Mouse (Mus musculus): Measurements from ENCODE around the gene Vgf. TPM values are rescaled to one million over a fixed set of nuclear protein-coding genes. Genes with fewer than 3 reads are reported as not detected.

Gene Vgf
- polyA plus RNA-seq, 1 experiment, result 0.08 TPM

DNA sequence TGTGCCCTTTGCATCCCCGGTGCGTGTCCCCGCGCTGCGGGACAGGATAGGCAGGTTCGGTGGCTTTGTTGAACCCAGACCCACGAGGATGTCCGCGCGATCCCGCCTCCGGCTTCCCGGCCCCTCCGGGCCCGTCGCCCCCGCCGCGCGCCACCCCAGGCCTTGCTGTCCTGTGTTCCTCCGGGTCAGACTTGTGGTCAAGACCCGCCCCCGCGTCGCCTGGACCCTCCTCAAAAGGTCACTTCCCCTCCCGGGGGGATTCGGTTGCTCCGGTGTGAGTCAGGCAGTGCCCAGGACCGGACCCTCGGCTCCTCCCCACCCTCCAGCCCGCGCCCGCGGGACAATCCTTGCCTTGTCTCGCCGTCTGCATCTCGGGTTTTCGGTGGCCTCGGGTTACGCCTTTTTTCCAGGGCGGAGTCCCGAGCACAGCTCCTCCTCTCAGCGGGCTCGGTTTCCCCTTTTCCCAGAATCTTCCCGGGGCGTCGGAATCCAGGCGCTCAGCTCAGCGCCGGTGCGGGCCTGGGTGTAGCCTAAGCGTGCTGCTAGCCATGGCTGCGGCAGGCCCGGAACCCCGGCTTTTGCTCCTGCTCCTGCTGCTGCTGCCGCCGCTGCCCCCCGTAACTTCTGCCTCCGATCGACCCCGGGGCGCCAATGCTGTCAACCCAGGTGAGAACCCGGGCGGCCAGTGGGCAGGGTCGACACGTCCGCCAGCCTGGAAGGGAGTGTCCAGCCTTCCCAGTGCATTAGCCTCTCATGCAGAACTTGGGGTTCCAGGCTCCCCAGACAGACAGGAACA, 38.9 kb upstream of the Vgf start:
- H3K4me1 ChIP-seq (ENCODE audit: control insufficient read depth, insufficient read depth, low read length), result peaks cover 4% of the 10 kb centered on the region; the same call in 1 of the 2 replicates
- H3K36me3 ChIP-seq (ENCODE audit: control insufficient read depth, insufficient read depth, low read length), result no peaks in the 10 kb centered on the region
- peak overlapping the region; percentile 88 for H3K4me3 ChIP-seq (ENCODE audit: insufficient read depth, low read depth, low read length)
- no peak for TF ChIP-seq CTCF (conservative IDR thresholded peaks at IDR 0.05; ENCODE audit: insufficient read depth, insufficient read length, low read depth, low read length)
- peak; percentile 4 for TF ChIP-seq POLR2A (IDR thresholded peaks at IDR 0.05; ENCODE audit: low read depth, low read length)
- DNase-seq, result peak; percentile 86
- peak overlapping the region; percentile 21 for H3K27ac ChIP-seq (ENCODE audit: insufficient read depth, low read depth, low read length)
- H3K27me3 ChIP-seq (replicated peaks; ENCODE audit: control insufficient read depth, insufficient read depth, low read length), result no peaks in the 10 kb centered on the region
- WGBS, result under 1% methylated on average over 67 of the region's 67 CpGs

DNA sequence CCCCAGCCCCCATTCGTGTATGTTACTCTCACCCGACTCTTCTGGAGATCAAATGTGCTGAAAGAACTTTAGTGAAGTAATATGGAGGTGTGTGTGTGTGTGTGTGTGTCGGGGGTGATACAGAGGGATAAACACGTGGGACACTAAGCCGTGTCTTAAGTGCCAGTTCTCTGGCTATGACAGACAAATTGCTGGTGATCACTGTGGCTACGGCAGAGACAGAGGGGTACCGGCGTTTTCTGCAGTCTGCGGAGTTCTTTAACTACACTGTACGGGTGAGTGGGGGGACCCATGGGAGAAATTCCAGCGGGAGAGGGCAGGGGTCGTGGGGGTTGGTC, 38.3 kb upstream of the Vgf start, which contains the start of gene Znhit1:
Gene Znhit1, minus strand, starts transcription at position 88 of the 338 bp plus-strand sequence.
- no peaks in the 10 kb centered on the region for H3K36me3 ChIP-seq (ENCODE audit: control insufficient read depth, insufficient read depth, low read length)
- peak within 1 kb of the TSS; percentile 88 for H3K4me3 ChIP-seq (ENCODE audit: insufficient read depth, low read depth, low read length)
- H3K4me1 ChIP-seq (ENCODE audit: control insufficient read depth, insufficient read depth, low read length), result peaks cover 4% of the 10 kb centered on the region; the same call in 1 of the 2 replicates
- TF ChIP-seq CTCF (conservative IDR thresholded peaks at IDR 0.05; ENCODE audit: insufficient read depth, insufficient read length, low read depth, low read length) (no peak), POLR2A (IDR thresholded peaks at IDR 0.05; ENCODE audit: low read depth, low read length) (no peak)
- peak within 1 kb of the TSS; percentile 21 for H3K27ac ChIP-seq (ENCODE audit: insufficient read depth, low read depth, low read length)
- no peaks in the 10 kb centered on the region for H3K27me3 ChIP-seq (replicated peaks; ENCODE audit: control insufficient read depth, insufficient read depth, low read length)
- WGBS, result 7% methylated on average over 12 of the region's 12 CpGs
- no peak for DNase-seq

DNA sequence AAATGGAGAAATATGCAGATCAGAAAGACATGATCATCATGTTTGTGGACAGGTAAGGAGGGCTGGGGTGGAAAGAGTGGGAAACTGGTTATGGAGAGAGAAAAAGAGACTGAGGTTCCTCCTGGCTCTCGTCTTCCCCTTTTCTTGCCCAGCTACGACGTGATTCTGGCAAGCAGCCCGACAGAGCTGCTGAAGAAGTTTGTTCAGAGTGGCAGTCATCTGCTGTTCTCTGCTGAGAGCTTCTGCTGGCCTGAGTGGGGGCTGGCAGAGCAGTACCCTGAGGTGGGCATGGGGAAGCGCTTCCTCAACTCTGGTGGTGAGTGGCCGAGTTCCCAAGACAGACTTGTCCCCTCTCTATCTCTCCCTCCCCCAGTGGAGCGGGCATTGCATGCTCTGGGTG, 37.8 kb upstream of the Vgf start:
- Histone ChIP-seq H3K4me1 (ENCODE audit: control insufficient read depth, insufficient read depth, low read length) (peaks cover 4% of the 10 kb centered on the region; the same call in 1 of the 2 replicates), H3K36me3 (ENCODE audit: control insufficient read depth, insufficient read depth, low read length) (no peaks in the 10 kb centered on the region), H3K27ac (ENCODE audit: insufficient read depth, low read depth, low read length) (no peak overlapping the region), H3K4me3 (ENCODE audit: insufficient read depth, low read depth, low read length) (peak overlapping the region; percentile 88; the same call in 1 of the 2 replicates), H3K27me3 (replicated peaks; ENCODE audit: control insufficient read depth, insufficient read depth, low read length) (no peaks in the 10 kb centered on the region)
- TF ChIP-seq CTCF (conservative IDR thresholded peaks at IDR 0.05; ENCODE audit: insufficient read depth, insufficient read length, low read depth, low read length) (no peak), POLR2A (IDR thresholded peaks at IDR 0.05; ENCODE audit: low read depth, low read length) (no peak)
- DNase-seq, result peak; percentile 25
- 65% methylated on average over 7 of the region's 7 CpGs for WGBS

DNA sequence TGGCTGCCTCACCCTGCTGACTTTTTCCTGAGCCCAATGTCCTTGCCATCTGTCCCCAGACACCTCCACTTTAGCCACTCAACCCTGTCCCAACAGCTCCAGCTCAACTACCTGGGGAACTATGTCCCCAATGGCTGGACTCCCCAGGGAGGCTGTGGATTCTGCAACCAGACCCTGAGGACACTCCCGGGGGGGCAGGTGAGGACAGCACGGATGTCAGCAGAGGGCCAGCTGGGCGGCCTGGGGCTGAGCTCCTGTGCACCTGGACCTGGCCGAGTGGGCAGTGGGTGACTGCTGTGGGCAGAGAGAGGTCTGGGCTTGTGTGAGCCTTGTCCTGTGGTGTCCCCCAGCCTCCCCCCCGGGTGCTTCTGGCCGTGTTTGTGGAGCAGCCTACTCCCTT, 36.4 kb upstream of the Vgf start:
- WGBS, result 83% methylated on average over 6 of the region's 6 CpGs
- no peak for DNase-seq
- no peaks in the 10 kb centered on the region for H3K36me3 ChIP-seq (ENCODE audit: control insufficient read depth, insufficient read depth, low read length)

DNA sequence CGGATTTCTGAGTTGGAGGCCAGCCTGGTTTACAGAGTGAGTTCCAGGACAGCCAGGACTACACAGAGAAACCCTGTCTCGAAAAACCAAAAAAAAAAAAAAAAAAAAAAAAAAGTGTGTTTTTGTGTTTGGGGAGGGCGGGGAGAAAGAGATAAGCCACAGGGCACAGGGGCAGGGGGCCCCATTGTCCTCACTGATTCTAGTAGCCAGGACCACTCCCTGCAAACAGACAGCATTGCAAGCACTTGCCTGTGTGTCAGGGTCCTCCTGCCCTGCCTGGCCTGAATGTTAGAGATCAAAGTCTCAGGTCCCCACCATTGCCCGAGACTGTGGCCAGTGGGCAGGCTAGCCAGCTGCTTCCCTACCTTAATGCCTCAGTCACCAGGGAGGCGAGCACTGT, 26.7 kb upstream of the Vgf start:
- Histone ChIP-seq H3K36me3 (ENCODE audit: control insufficient read depth, insufficient read depth, low read length) (no peaks in the 10 kb centered on the region; the same call in 1 of the 2 replicates), H3K27me3 (replicated peaks; ENCODE audit: control insufficient read depth, insufficient read depth, low read length) (no peaks in the 10 kb centered on the region), H3K4me1 (ENCODE audit: control insufficient read depth, insufficient read depth, low read length) (no peaks in the 10 kb centered on the region), H3K27ac (ENCODE audit: insufficient read depth, low read depth, low read length) (no peak overlapping the region), H3K4me3 (ENCODE audit: insufficient read depth, low read depth, low read length) (no peak overlapping the region)
- no peak for TF ChIP-seq POLR2A (IDR thresholded peaks at IDR 0.05; ENCODE audit: low read depth, low read length)
- no peak for TF ChIP-seq CTCF (conservative IDR thresholded peaks at IDR 0.05; ENCODE audit: insufficient read depth, insufficient read length, low read depth, low read length)
- no peak for DNase-seq
- WGBS, result 66% methylated on average over 5 of the region's 5 CpGs

More for the DNA sequence above, 36.4 kb upstream of the Vgf start:
- H3K27me3 ChIP-seq (replicated peaks; ENCODE audit: control insufficient read depth, insufficient read depth, low read length), result no peaks in the 10 kb centered on the region
- no peak overlapping the region for H3K4me3 ChIP-seq (ENCODE audit: insufficient read depth, low read depth, low read length)
- no peak for TF ChIP-seq POLR2A (IDR thresholded peaks at IDR 0.05; ENCODE audit: low read depth, low read length)
- no peak for TF ChIP-seq CTCF (conservative IDR thresholded peaks at IDR 0.05; ENCODE audit: insufficient read depth, insufficient read length, low read depth, low read length)
- H3K4me1 ChIP-seq (ENCODE audit: control insufficient read depth, insufficient read depth, low read length), result peaks cover 4% of the 10 kb centered on the region; the same call in 1 of the 2 replicates
- H3K27ac ChIP-seq (ENCODE audit: insufficient read depth, low read depth, low read length), result no peak overlapping the region

DNA sequence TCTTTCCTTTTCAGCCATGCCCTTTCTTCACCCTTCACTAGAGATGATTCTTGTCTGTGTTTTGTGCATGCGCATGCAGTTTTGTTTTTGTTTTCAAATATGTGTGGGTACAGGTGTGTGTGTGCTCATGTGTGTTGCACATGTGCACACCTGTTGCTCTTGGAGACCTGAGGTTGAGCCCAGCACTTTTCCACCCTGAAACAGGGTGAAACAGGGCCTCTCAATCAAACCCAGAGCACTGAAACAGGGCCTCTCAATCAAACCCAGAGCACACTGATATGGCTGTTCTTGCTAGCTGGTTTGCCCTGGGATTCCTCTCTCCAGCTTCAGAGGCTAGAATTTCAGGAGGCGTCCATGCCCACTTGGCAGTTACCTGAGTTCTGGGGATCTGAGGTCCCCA, 25.6 kb upstream of the Vgf start:
- H3K27ac ChIP-seq (ENCODE audit: insufficient read depth, low read depth, low read length), result no peak overlapping the region
- TF ChIP-seq CTCF (conservative IDR thresholded peaks at IDR 0.05; ENCODE audit: insufficient read depth, insufficient read length, low read depth, low read length), result no peak
- TF ChIP-seq POLR2A (IDR thresholded peaks at IDR 0.05; ENCODE audit: low read depth, low read length), result no peak
- no peaks in the 10 kb centered on the region; the same call in 1 of the 2 replicates for H3K36me3 ChIP-seq (ENCODE audit: control insufficient read depth, insufficient read depth, low read length)
- no peaks in the 10 kb centered on the region for H3K4me1 ChIP-seq (ENCODE audit: control insufficient read depth, insufficient read depth, low read length)
- WGBS, result 84% methylated on average over 2 of the region's 2 CpGs
- DNase-seq, result no peak
- no peaks in the 10 kb centered on the region for H3K27me3 ChIP-seq (replicated peaks; ENCODE audit: control insufficient read depth, insufficient read depth, low read length)
- no peak overlapping the region for H3K4me3 ChIP-seq (ENCODE audit: insufficient read depth, low read depth, low read length)

DNA sequence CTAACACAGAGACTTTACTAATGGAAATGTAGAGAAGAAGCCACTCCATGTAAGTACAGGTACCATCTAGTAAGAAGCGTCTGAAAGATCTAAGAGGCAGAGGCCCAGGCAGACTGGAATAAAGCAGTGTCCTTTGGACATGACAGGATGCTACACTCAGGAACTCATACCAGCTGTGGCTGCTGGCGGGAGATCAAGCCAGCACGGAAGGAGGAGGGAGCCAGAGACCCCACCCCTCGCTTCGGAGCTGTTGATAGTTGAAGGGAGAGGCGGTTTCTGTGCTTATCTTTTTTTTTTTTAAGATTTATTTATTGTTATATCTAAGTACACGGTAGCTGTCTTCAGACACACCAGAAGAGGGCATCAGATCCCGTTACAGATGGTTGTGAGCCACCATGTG, 18.9 kb upstream of the Vgf start:
- Histone ChIP-seq H3K4me1 (ENCODE audit: control insufficient read depth, insufficient read depth, low read length) (no peaks in the 10 kb centered on the region), H3K27ac (ENCODE audit: insufficient read depth, low read depth, low read length) (no peak overlapping the region), H3K36me3 (ENCODE audit: control insufficient read depth, insufficient read depth, low read length) (no peaks in the 10 kb centered on the region), H3K4me3 (ENCODE audit: insufficient read depth, low read depth, low read length) (no peak overlapping the region), H3K27me3 (replicated peaks; ENCODE audit: control insufficient read depth, insufficient read depth, low read length) (no peaks in the 10 kb centered on the region)
- TF ChIP-seq CTCF (conservative IDR thresholded peaks at IDR 0.05; ENCODE audit: insufficient read depth, insufficient read length, low read depth, low read length) (no peak), POLR2A (IDR thresholded peaks at IDR 0.05; ENCODE audit: low read depth, low read length) (no peak)
- WGBS, result 31% methylated on average over 8 of the region's 8 CpGs
- DNase-seq, result no peak
